Comparison of ENCODE assay signal across 26 mouse cellular contexts in genomic region chr8:61732184-61732583, GRCm38 (mm10).
DNase-seq lines count a peak whose midpoint lies in the region; ATAC-seq and TF ChIP-seq lines count a peak whose summit lies in the region.
"Had no signal": no experiment of that assay in that cellular context is flagged by ENCODE, and none has a peak within 500 bp of the region (broad histone marks: within the 10 kb centered on the region; RNA-seq: fewer than 3 reads in every experiment).

No protein-coding gene starts in this region.

- peaks cover 34% of the 10 kb centered on the region for H3K4me1 ChIP-seq in heart, embryonic 16.5 days (ENCODE audit: control insufficient read depth, insufficient read depth, low read length)
- 0 out of 2 replicates have a peak, but pooled peaks cover 10% of the 10 kb centered on the region for H3K4me1 ChIP-seq in intestine, postnatal 0 days (replicated peaks; ENCODE audit: control insufficient read depth, insufficient read depth, low read length)
- H3K4me1 ChIP-seq in small intestine, adult 2 months (ENCODE audit: control insufficient read depth, insufficient read depth, insufficient read length, low read length) = peaks cover 8% of the 10 kb centered on the region; the same call in 1 of the 2 replicates
- H3K4me1 ChIP-seq in forebrain, embryonic 12.5 days = peaks cover 3% of the 10 kb centered on the region

- no peaks in the 10 kb centered on the region for H3K27me3 ChIP-seq in heart, embryonic 16.5 days (ENCODE audit: control insufficient read depth, insufficient read depth, low read length)
- H3K27me3 ChIP-seq in intestine, postnatal 0 days (replicated peaks; ENCODE audit: control insufficient read depth, insufficient read depth, low read length) = no peaks in the 10 kb centered on the region
- no peaks in the 10 kb centered on the region for H3K27me3 ChIP-seq in small intestine, adult 2 months (ENCODE audit: control insufficient read depth, insufficient read depth, low read length)
- no peaks in the 10 kb centered on the region for H3K27me3 ChIP-seq in forebrain, embryonic 12.5 days
- H3K27me3 ChIP-seq: embryonic facial prominence, embryonic 13.5 days; forebrain, embryonic 13.5 days had no signal

- ATAC-seq in heart, embryonic 16.5 days (replicated peaks; ENCODE audit: extremely low read depth, insufficient read depth, low FRiP score) = no peak
- peak; percentile 76 for ATAC-seq in intestine, postnatal 0 days
- ATAC-seq in forebrain, embryonic 12.5 days (ENCODE audit: low FRiP score) = no peak
- ATAC-seq: CD4-positive, CD25-positive, alpha-beta regulatory T cell, adult 4 months; forebrain, embryonic 13.5 days; forebrain, embryonic 16.5 days; hindbrain, postnatal 0 days; inflammation-experienced regulatory T-cells, adult 6 months had no signal

- peak overlapping the region; percentile 5; the same call in 1 of the 2 replicates for H3K27ac ChIP-seq in heart, embryonic 16.5 days (ENCODE audit: low read length)
- no peak overlapping the region for H3K27ac ChIP-seq in intestine, postnatal 0 days (ENCODE audit: low read depth, low read length)
- H3K27ac ChIP-seq in small intestine, adult 2 months (ENCODE audit: insufficient read depth, low read depth, low read length) = peak overlapping the region; percentile 45; the same call in 1 of the 2 replicates
- H3K27ac ChIP-seq in forebrain, embryonic 12.5 days = no peak overlapping the region
- H3K27ac ChIP-seq: embryonic facial prominence, embryonic 10.5 days; embryonic facial prominence, embryonic 13.5 days; forebrain, embryonic 13.5 days; hindbrain, embryonic 14.5 days; hindbrain, postnatal 0 days had no signal

- H3K36me3 ChIP-seq in heart, embryonic 16.5 days (ENCODE audit: control insufficient read depth, insufficient read depth) = no peaks in the 10 kb centered on the region
- no peaks in the 10 kb centered on the region for H3K36me3 ChIP-seq in intestine, postnatal 0 days (ENCODE audit: control insufficient read depth, insufficient read depth)
- H3K36me3 ChIP-seq in small intestine, adult 2 months (ENCODE audit: control insufficient read depth, insufficient read depth, low read length) = no peaks in the 10 kb centered on the region
- no peaks in the 10 kb centered on the region for H3K36me3 ChIP-seq in forebrain, embryonic 12.5 days (replicated peaks)

- WGBS in heart, embryonic 16.5 days = 57% methylated on average over 6 of the region's 6 CpGs
- WGBS in intestine, postnatal 0 days = 41% methylated on average over 6 of the region's 6 CpGs
- 29% methylated on average over 6 of the region's 6 CpGs for WGBS in small intestine, adult 2 months
- WGBS in forebrain, embryonic 12.5 days = 87% methylated on average over 6 of the region's 6 CpGs

- TF ChIP-seq CTCF in intestine, postnatal 0 days (IDR thresholded peaks at IDR 0.05; ENCODE audit: low read depth) = no peak
- TF ChIP-seq CTCF in small intestine, adult 2 months (IDR thresholded peaks at IDR 0.05; ENCODE audit: extremely low read depth, insufficient read length, insufficient replicate concordance, low read depth, low read length) = no peak

- no peak for DNase-seq in heart, adult 9 months (ENCODE audit: low spot score in 2 of 2)
- DNase-seq in kidney, adult 8-10 months = no peak
- DNase-seq: adrenal gland, adult 2 months; adrenal gland, postnatal 14 days; cerebellum, adult 11-12 months; cerebellum, adult 8-10 months; cerebellum, postnatal 10 days; cerebellum, postnatal 36 days; embryo, embryonic 11 days; gastrocnemius, postnatal 10 days; gastrocnemius, postnatal 36 days; heart, postnatal 10 days; heart, postnatal 4 days had no signal

- no peak overlapping the region for H3K4me2 ChIP-seq in heart, embryonic 16.5 days (ENCODE audit: low read depth, low read length)
- peak overlapping the region; percentile 52 for H3K4me2 ChIP-seq in intestine, postnatal 0 days (replicated peaks; ENCODE audit: low read depth)
- no peak overlapping the region for H3K4me2 ChIP-seq in forebrain, embryonic 12.5 days
- H3K4me2 ChIP-seq: embryonic facial prominence, embryonic 13.5 days; forebrain, embryonic 13.5 days; hindbrain, embryonic 14.5 days had no signal

- H3K4me3 ChIP-seq in heart, embryonic 16.5 days (ENCODE audit: low read length) = no peak overlapping the region
- H3K4me3 ChIP-seq in intestine, postnatal 0 days (ENCODE audit: low read depth, low read length) = peak overlapping the region; percentile 27
- no peak overlapping the region; the same call in 1 of the 2 replicates for H3K4me3 ChIP-seq in small intestine, adult 2 months (ENCODE audit: low read depth, low read length)
- H3K4me3 ChIP-seq in forebrain, embryonic 12.5 days (replicated peaks) = no peak overlapping the region
- H3K4me3 ChIP-seq: embryonic facial prominence, embryonic 10.5 days; embryonic facial prominence, embryonic 13.5 days; erythroblast, embryonic 14.5 days; forebrain, embryonic 13.5 days had no signal

- H3K9me3 ChIP-seq in heart, embryonic 16.5 days (replicated peaks; ENCODE audit: control insufficient read depth, low read length) = no peaks in the 10 kb centered on the region
- H3K9me3 ChIP-seq in intestine, postnatal 0 days (ENCODE audit: control insufficient read depth) = no peaks in the 10 kb centered on the region
- H3K9me3 ChIP-seq in forebrain, embryonic 12.5 days = no peaks in the 10 kb centered on the region
- H3K9me3 ChIP-seq: embryonic facial prominence, embryonic 10.5 days; embryonic facial prominence, embryonic 13.5 days; forebrain, embryonic 13.5 days had no signal

- TF ChIP-seq POLR2A in small intestine, adult 2 months (IDR thresholded peaks at IDR 0.05; ENCODE audit: low read depth, low read length) = no peak; the same call in 1 of the 2 replicates

- H3K9ac ChIP-seq in heart, embryonic 16.5 days (ENCODE audit: low read length) = no peak overlapping the region
- no peak overlapping the region for H3K9ac ChIP-seq in intestine, postnatal 0 days (ENCODE audit: low read depth, low read length)
- H3K9ac ChIP-seq in forebrain, embryonic 12.5 days = no peak overlapping the region
- H3K9ac ChIP-seq: embryonic facial prominence, embryonic 13.5 days; forebrain, embryonic 13.5 days; hindbrain, embryonic 14.5 days had no signal

Comparison
In these comparisons a context has a peak if more than half of its experiments do, and no peak if none do; other contexts are left out.
1. H3K27ac ChIP-seq: peak in heart, embryonic 16.5 days (single experiment) and small intestine, adult 2 months (single experiment); none in intestine, postnatal 0 days (single experiment) and forebrain, embryonic 12.5 days (single experiment).